Mouse (Mus musculus) lung, postnatal 14 days (tissue): ENCODE measurements around the gene Actn2.
A peak's percentile ranks its signal among the peaks of the same experiment; 100 is the strongest.

Experiments
- DNase-seq: peaks from one replicate; pipeline ENCODE4 v3.0.0; 2021

Gene Actn2

DNA sequence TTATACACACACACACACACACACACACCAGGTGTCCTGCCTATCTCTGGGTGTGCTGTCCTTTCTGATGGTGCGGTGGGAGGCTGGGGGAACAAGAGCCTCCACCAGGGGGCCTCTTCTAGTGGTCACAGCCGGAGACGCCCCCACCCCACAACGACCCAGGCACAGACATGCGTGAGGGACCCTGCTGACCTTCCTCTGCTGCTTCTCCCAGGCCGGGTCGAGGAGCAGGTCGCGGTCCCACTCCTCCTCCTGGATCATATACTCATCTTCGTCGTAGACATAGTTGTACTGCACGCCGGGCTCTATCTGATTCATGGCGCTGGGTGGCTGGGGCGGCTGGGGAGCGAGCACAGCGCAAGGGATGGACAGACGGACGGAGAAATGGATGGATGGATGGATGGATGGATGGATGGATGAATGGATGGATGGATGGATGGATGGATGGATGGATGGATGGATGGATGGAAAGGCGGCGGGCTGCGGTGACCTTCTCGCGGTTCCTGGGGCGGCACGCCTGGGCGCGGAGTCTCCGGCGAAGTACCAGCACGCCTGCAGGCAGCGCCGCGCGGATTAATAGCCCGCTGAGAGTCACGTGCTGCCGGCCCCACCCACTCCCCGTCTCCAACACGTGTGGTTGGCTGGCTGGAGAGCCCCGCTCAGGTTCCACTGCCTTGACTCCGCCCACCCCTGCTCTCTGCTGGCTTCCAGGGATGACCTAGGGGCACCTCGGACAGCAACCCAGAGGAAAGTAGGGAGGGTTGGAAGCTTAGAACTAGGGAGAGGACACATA is at the start of gene Actn2:
TSS of gene Actn2 (minus strand) at position 578 of the 793 bp plus-strand sequence.
- peak; percentile 62 for DNase-seq

- no peak for DNase-seq
Observed at GRCm38 (mm10) chr13:12386286-12386685, 45.7 kb upstream of the Actn2 start.

DNA sequence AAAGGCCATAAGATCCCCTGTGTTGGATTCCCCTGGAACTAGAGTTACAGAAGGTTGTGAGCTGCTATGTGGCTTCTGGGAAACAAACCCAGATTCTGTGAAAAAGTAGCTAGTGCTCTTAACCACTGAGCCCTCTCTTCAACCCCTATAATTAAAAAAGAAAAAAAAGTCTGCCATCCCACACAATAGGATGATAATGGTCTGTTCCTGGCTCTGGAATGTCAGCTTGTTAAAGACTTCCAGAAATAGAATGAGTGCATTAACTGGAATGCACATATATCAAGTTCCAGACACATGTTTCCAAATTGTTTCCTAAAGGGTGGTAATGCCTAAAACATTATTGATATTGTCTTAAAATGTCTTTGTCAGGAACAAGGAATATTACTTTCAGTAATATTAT is 44.2 kb upstream of the Actn2 start:
- DNase-seq: no peak

- no peak for DNase-seq
Observed at GRCm38 (mm10) chr13:12376778-12377177, 36.2 kb upstream of the Actn2 start.

DNA sequence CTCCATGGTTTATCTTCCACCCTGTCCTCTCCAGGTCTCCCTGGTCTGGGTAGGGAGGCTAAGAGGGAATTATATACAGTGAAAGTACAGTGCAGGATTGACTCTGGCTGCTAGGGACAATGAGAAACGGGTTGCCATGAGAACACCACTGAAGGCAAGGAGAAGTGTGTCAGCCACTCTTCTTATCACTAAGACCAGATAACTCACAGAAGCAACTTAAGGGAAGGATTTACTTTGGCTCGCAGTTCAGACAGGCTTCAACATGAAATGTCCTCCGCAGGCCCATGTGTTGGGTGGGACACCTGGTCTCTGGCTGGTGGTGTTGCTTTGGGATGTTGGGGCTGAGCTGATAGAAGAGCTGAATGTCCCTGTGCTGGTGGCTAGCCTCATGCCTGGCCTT is 32.2 kb upstream of the Actn2 start:
- DNase-seq: no peak

DNA sequence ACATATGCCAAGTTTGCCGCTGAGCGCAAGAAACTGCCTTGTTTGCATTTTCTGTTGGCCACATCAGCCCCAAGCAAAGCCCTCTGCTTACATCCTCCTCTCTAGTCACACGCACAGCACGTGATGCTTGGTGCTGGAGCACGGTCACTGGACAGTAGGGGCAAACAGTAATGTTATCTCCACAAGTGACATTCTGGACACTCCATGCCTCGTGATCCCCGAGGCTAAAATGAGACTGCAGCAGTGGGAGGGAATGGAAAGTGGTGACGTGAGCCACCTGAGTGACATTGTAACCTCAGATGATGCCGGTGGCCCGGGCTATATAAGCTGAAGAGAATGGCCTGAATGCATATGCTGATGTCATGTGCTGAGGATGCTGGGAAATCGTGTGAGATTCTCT is 29.4 kb upstream of the Actn2 start:
- no peak for DNase-seq

DNA sequence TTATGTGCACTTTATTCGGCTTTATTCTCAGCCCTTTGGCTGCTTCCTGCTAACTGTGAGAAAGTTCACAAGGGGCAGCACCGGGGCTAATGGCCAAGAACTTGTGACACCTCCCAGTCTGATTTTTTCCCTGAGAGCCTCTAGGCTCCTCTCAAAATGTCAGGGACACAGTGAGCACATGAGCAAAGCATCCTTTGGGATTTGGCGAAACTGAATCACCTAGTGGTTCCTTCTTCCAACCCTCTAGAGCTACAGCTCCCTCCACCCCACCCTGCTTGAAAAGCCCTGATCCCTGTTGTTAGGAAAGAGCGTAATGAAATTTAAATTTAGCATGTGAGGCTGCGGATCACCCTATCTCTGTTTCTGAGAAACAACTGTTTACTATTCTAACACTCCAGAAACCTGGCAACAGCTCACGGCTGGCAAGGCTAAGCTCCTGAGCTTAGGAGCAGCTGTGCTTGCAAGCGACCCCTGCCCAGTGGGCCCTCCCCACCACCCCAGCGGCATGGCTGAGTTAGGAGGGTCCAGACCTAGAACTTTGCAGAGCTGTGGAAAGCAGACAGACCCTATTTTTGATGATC is 28.6 kb upstream of the Actn2 start:
- DNase-seq: peak; percentile 8

- no peak for DNase-seq
Observed at GRCm38 (mm10) chr13:12361486-12361885, 20.9 kb upstream of the Actn2 start.

DNA sequence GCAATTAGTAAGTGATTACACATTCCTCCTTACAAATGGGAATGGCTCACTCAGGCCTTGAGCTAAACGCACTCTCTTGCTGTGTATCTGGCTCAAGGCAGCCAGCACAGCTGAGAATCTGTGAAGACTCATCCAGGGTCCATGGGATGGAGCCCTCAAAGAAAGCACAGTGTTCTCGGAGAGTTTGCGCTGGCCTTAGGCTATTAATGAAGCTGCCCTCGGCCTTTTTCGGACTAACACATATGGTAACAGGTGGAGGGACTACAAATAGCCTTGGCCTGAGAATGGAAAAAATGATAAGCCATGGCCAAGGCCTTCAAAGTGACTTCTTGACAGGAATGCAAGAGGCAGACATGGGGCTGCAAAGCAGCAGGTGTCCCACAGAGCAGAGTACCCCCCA is 17.0 kb upstream of the Actn2 start:
- DNase-seq: no peak

- DNase-seq: no peak
Observed at GRCm38 (mm10) chr13:12356184-12356583, 15.6 kb upstream of the Actn2 start.

- no peak for DNase-seq
Observed at GRCm38 (mm10) chr13:12349197-12349824, 8.8 kb upstream of the Actn2 start.

DNA sequence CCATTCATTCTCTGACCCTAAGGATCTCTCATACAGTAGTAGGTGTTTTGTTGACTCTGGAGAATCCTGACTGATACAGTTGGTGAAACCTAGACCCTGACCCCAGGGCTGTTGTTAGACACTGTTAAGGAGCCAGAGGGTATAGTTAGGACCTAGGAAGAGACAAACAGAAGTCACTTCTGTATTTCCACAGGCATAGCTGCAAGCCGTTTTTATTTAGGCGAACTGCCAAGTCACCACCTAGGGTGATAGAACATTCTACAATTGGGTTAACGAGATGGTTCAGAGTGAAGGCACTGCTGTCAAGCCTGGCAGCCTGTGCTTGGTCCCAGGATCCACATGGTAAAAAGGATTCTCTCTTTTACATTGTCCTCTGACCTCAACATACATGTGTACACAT is 6.3 kb upstream of the Actn2 start:
- DNase-seq: no peak

- DNase-seq: no peak
Observed at GRCm38 (mm10) chr13:12341447-12341846, 887 bp upstream of the Actn2 start.

- DNase-seq: no peak
Observed at GRCm38 (mm10) chr13:12339446-12339845, 1.1 kb downstream of the Actn2 start.

GRCm38 (mm10) chr13:12337752-12338151 is 2.8 kb downstream of the Actn2 start:
- DNase-seq: no peak

DNA sequence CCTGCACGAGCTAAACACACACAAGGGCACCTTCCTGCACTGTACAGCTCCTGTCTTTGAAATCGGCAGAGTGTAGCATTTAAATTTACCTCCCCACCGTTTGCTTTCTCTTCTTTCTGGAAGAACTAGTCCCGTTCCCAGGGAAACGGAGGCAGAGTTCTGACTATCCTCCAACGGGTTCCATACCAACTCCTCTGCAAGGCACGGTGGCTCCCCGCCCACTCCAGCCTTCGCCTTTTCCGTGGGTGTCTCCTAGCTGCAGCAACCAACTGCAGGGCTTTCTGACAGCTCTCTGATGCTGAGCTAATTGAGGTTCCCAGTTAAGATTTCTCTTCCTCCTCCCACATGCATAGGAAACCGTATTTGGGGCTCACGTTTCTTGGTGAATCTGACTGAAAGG is 6.5 kb downstream of the Actn2 start:
- no peak for DNase-seq

- no peak for DNase-seq
Observed at GRCm38 (mm10) chr13:12331528-12331927, 9.0 kb downstream of the Actn2 start.

GRCm38 (mm10) chr13:12328392-12328791 is 12.2 kb downstream of the Actn2 start:
- DNase-seq: no peak

GRCm38 (mm10) chr13:12327577-12327976 is 13.0 kb downstream of the Actn2 start:
- DNase-seq: no peak

DNA sequence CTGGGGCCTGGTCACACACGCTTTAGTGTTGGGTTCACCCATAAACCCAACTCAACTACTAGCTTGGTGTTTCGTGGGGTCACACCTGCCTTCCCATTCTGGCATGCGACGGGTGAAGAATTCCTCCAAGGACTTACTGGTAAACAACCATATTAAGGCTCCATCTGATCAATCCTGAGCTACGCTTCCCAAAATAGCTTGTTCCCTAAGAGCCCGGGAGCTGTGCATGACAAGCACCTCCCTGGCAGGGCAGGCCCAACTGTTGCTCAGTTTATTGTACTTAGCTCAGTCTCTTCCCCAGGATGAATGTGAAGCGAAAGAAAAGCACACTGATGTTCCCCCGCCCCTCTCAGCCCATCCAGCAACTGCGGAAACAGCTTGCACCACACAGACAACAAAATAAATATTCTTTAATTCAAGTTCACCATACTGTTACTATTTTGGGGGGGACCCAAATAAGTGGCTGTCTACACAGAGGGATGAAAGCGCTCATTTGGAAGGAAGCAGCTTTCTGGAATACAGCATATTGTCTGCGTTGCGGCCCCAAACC is 17.4 kb downstream of the Actn2 start:
- no peak for DNase-seq

DNA sequence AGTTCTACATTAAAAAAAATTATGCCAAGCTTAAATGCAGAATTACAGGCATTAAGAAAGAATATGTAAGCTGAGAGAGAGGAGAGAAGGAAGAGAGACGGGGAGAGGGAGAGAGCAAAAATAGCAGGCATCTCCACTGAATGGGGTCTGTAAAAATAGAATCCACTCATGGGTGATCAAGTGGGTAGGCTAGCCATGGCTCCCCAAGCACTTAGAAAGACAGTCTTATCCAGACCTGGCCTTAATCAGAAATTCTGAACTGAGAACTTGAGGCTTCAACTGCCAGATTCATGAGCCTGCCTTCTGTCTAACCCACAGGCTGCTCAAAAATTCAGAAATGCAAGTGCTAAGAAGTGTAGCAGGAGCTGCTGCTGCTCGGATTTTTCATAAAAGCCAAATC is 20.4 kb downstream of the Actn2 start:
- no peak for DNase-seq

DNA sequence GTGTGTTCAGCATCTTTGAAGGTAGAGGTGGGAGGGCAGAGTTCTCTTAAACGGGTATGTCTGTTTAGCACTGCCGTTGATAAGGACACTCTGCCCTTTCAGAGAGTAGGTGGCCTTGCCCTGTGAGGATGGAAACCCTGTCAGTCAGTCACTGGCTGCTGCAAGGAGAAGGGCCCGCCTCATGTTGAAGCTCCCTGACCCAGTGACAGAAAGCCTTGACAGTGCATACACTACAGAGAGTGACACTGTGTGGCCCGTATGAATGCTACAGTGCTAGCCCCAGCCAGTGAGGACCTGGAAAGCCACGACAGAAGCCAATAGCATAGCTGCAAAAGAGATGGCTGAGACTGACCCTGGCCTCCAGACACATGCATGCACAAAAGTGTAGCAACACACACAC is 22.5 kb downstream of the Actn2 start:
- DNase-seq: no peak

- no peak for DNase-seq
Observed at GRCm38 (mm10) chr13:12317191-12317765, 23.3 kb downstream of the Actn2 start.

GRCm38 (mm10) chr13:12314173-12314572 is 26.4 kb downstream of the Actn2 start:
- DNase-seq: no peak
